Mouse (Mus musculus) hindbrain, embryonic 13.5 days (tissue): ENCODE measurements around the gene Rnf187. TPM values are rescaled to one million over a fixed set of nuclear protein-coding genes. Genes with fewer than 3 reads are reported as not detected.

ENCODE experiments used
- ATAC-seq: fragments of 200-750 bp; cut with Nextera tagmentation; 2 replicates; pipeline ENCODE4 v1.8.0; 2017; ENCODE audit warnings: moderate TSS enrichment; ENCODE audit not compliant: low FRiP score
- H3K27ac ChIP-seq: fragments of 300-500 bp; sonication (generic); 2 replicates; pipeline ENCODE4 v1.5.1; 2015; ENCODE audit warnings: inconsistent platforms, mild to moderate bottlenecking, moderate library complexity
- H3K27me3 ChIP-seq: fragments of 300-500 bp; sonication (generic); 2 replicates; pipeline ENCODE4 v1.6.1; 2015; ENCODE audit warnings: mild to moderate bottlenecking, inconsistent platforms
- H3K36me3 ChIP-seq: fragments of 300-500 bp; sonication (generic); 2 replicates; pipeline ENCODE4 v1.6.1; 2015; ENCODE audit warnings: mild to moderate bottlenecking, inconsistent platforms
- H3K4me1 ChIP-seq: fragments of 300-500 bp; sonication (generic); replicated peaks from 2 replicates; pipeline ENCODE4 v1.6.1; 2015; ENCODE audit warnings: inconsistent platforms
- H3K4me2 ChIP-seq: fragments of 300-500 bp; sonication (generic); 2 replicates; pipeline ENCODE4 v1.6.1; 2015; ENCODE audit warnings: inconsistent platforms, mild to moderate bottlenecking, moderate library complexity
- H3K4me3 ChIP-seq: fragments of 300-500 bp; sonication (generic); 2 replicates; pipeline ENCODE4 v1.5.1; 2015; ENCODE audit warnings: mild to moderate bottlenecking, inconsistent platforms
- H3K9ac ChIP-seq: fragments of 300-500 bp; sonication (generic); 2 replicates; pipeline ENCODE4 v1.6.1; 2015; ENCODE audit warnings: mild to moderate bottlenecking, inconsistent platforms
- H3K9me3 ChIP-seq: fragments of 300-500 bp; sonication (generic); 2 replicates; pipeline ENCODE4 v1.6.1; 2016; ENCODE audit warnings: inconsistent platforms
- WGBS: fragments of 180-500 bp; shearing (Covaris S2); methylation state at CpG from one replicate; pipeline ENCODE4 v1.1.7; 2015; 5-methylcytosine and 5-hydroxymethylcytosine counted together
- polyA plus RNA-seq: library from polyadenylated mRNA; unstranded; fragments of >200 nt; fragmentation: Nextera tagmentation; extraction: Ambion mirVana; gene quantifications from 2 replicates; pipeline ENCODE4 v1.2.1, GENCODE M21; 2015

Rnf187 gene
- 522 and 540 TPM in 2 replicates for polyA plus RNA-seq

GRCm38 (mm10) chr11:58938322-58939087 lies at the start of gene Rnf187:
Gene Rnf187 (minus strand): TSS chr11:58938916.
- Histone ChIP-seq H3K36me3 (peaks cover 33% of the 10 kb centered on the region), H3K27ac (peak within 1 kb of the TSS; percentile 92), H3K9ac (peak within 1 kb of the TSS; percentile 99), H3K9me3 (no peaks in the 10 kb centered on the region), H3K27me3 (no peaks in the 10 kb centered on the region), H3K4me2 (peak within 1 kb of the TSS; percentile 95), H3K4me3 (peak within 1 kb of the TSS; percentile 96), H3K4me1 (peaks cover 34% of the 10 kb centered on the region)
- peak; percentile 96 for ATAC-seq
- under 1% methylated on average over 62 of the region's 95 CpGs for WGBS

GRCm38 (mm10) chr11:58985299-58985917 lies 46.7 kb upstream of the Rnf187 start:
- Histone ChIP-seq H3K4me3 (no peak overlapping the region), H3K4me1 (peaks cover 18% of the 10 kb centered on the region), H3K27ac (no peak overlapping the region), H3K27me3 (no peaks in the 10 kb centered on the region), H3K9me3 (no peaks in the 10 kb centered on the region), H3K9ac (no peak overlapping the region), H3K36me3 (peaks cover 82% of the 10 kb centered on the region), H3K4me2 (no peak overlapping the region)
- ATAC-seq, result no peak
- 89% methylated on average over 3 of the region's 3 CpGs for WGBS

- no peak overlapping the region for H3K27ac ChIP-seq
- H3K36me3 ChIP-seq, result peaks cover 75% of the 10 kb centered on the region
- H3K27me3 ChIP-seq, result no peaks in the 10 kb centered on the region
- no peak overlapping the region for H3K9ac ChIP-seq
- no peak overlapping the region for H3K4me2 ChIP-seq
- ATAC-seq, result no peak
- no peak overlapping the region for H3K4me3 ChIP-seq
- 95% methylated on average over 7 of the region's 7 CpGs for WGBS
- no peaks in the 10 kb centered on the region for H3K9me3 ChIP-seq
- H3K4me1 ChIP-seq, result peaks cover 26% of the 10 kb centered on the region
These were observed 45.9 kb upstream of the Rnf187 start for GRCm38 (mm10) chr11:58984657-58985056.

- peaks cover 66% of the 10 kb centered on the region for H3K36me3 ChIP-seq
These were observed 45.1 kb upstream of the Rnf187 start for GRCm38 (mm10) chr11:58983691-58984341.

GRCm38 (mm10) chr11:58982471-58983097 lies 43.9 kb upstream of the Rnf187 start:
- 88% methylated on average over 18 of the region's 18 CpGs for WGBS

More at GRCm38 (mm10) chr11:58983691-58984341, 45.1 kb upstream of the Rnf187 start:
- no peak overlapping the region for H3K27ac ChIP-seq
- no peaks in the 10 kb centered on the region for H3K9me3 ChIP-seq
- no peak overlapping the region for H3K4me2 ChIP-seq
- H3K27me3 ChIP-seq, result no peaks in the 10 kb centered on the region
- no peak for ATAC-seq
- peaks cover 34% of the 10 kb centered on the region for H3K4me1 ChIP-seq
- no peak overlapping the region for H3K9ac ChIP-seq
- H3K4me3 ChIP-seq, result no peak overlapping the region
- WGBS, result 94% methylated on average over 6 of the region's 6 CpGs

GRCm38 (mm10) chr11:58981541-58982447 lies 43.1 kb upstream of the Rnf187 start:
- peaks cover 44% of the 10 kb centered on the region for H3K4me1 ChIP-seq
- H3K27me3 ChIP-seq, result no peaks in the 10 kb centered on the region
- no peak overlapping the region; the same call in 1 of the 2 replicates for H3K27ac ChIP-seq
- no peaks in the 10 kb centered on the region for H3K9me3 ChIP-seq
- ATAC-seq, result no peak
- 55% methylated on average over 14 of the region's 14 CpGs for WGBS
- no peak overlapping the region for H3K4me3 ChIP-seq
- H3K9ac ChIP-seq, result 0 out of 2 replicates have a peak overlapping the region, but pooled peaks have one; percentile 8
- peaks cover 47% of the 10 kb centered on the region for H3K36me3 ChIP-seq
- no peak overlapping the region for H3K4me2 ChIP-seq

More at GRCm38 (mm10) chr11:58982471-58983097, 43.9 kb upstream of the Rnf187 start:
- H3K27ac ChIP-seq, result no peak overlapping the region
- no peak overlapping the region for H3K4me2 ChIP-seq
- H3K9me3 ChIP-seq, result no peaks in the 10 kb centered on the region
- no peaks in the 10 kb centered on the region for H3K27me3 ChIP-seq
- H3K36me3 ChIP-seq, result peaks cover 54% of the 10 kb centered on the region
- H3K4me1 ChIP-seq, result peaks cover 39% of the 10 kb centered on the region
- no peak for ATAC-seq
- H3K4me3 ChIP-seq, result no peak overlapping the region
- H3K9ac ChIP-seq, result no peak overlapping the region

GRCm38 (mm10) chr11:58980381-58980990 lies 41.8 kb upstream of the Rnf187 start:
- Histone ChIP-seq H3K9ac (peak overlapping the region; percentile 93; the same call in 1 of the 2 replicates), H3K4me2 (peak overlapping the region; percentile 2), H3K36me3 (peaks cover 34% of the 10 kb centered on the region), H3K27ac (no peak overlapping the region), H3K27me3 (no peaks in the 10 kb centered on the region), H3K4me1 (peaks cover 51% of the 10 kb centered on the region), H3K4me3 (no peak overlapping the region), H3K9me3 (no peaks in the 10 kb centered on the region)
- 77% methylated on average over 5 of the region's 5 CpGs for WGBS
- no peak for ATAC-seq

GRCm38 (mm10) chr11:58979661-58980060 lies 40.9 kb upstream of the Rnf187 start:
- peak overlapping the region; percentile 93 for H3K9ac ChIP-seq
- H3K4me1 ChIP-seq, result peaks cover 55% of the 10 kb centered on the region
- H3K9me3 ChIP-seq, result no peaks in the 10 kb centered on the region
- peaks cover 27% of the 10 kb centered on the region for H3K36me3 ChIP-seq
- no peak overlapping the region for H3K27ac ChIP-seq
- ATAC-seq, result no peak
- peak overlapping the region; percentile 100 for H3K4me2 ChIP-seq
- H3K27me3 ChIP-seq, result no peaks in the 10 kb centered on the region
- peak overlapping the region; percentile 99 for H3K4me3 ChIP-seq
- 85% methylated on average over 7 of the region's 7 CpGs for WGBS

GRCm38 (mm10) chr11:58979183-58979582 lies 40.5 kb upstream of the Rnf187 start:
- H3K4me3 ChIP-seq, result peak overlapping the region; percentile 99
- no peaks in the 10 kb centered on the region for H3K9me3 ChIP-seq
- H3K4me2 ChIP-seq, result peak overlapping the region; percentile 100
- no peak for ATAC-seq
- H3K9ac ChIP-seq, result peak overlapping the region; percentile 93
- peaks cover 27% of the 10 kb centered on the region for H3K36me3 ChIP-seq
- 85% methylated on average over 3 of the region's 3 CpGs for WGBS
- no peak overlapping the region for H3K27ac ChIP-seq
- no peaks in the 10 kb centered on the region for H3K27me3 ChIP-seq
- H3K4me1 ChIP-seq, result peaks cover 58% of the 10 kb centered on the region

GRCm38 (mm10) chr11:58978706-58979030 lies 40.0 kb upstream of the Rnf187 start:
- peak overlapping the region; percentile 99 for H3K4me3 ChIP-seq
- WGBS, result 3% methylated on average over 5 of the region's 5 CpGs
- H3K27me3 ChIP-seq, result no peaks in the 10 kb centered on the region
- peaks cover 21% of the 10 kb centered on the region for H3K36me3 ChIP-seq
- peak overlapping the region; percentile 93 for H3K9ac ChIP-seq
- no peak overlapping the region for H3K27ac ChIP-seq
- H3K4me2 ChIP-seq, result peak overlapping the region; percentile 100
- peaks cover 61% of the 10 kb centered on the region for H3K4me1 ChIP-seq
- ATAC-seq, result no peak
- H3K9me3 ChIP-seq, result no peaks in the 10 kb centered on the region
